23 mouse cellular contexts compared by ENCODE assay signal in genomic region chr5:137825030-137825429, GRCm38 (mm10). TPM values are rescaled to one million over a fixed set of nuclear protein-coding genes. Genes with fewer than 3 reads are reported as not detected.
A peak's percentile ranks its signal among the peaks of the same experiment; 100 is the strongest.
DNase-seq lines count a peak whose midpoint lies in the region; ATAC-seq lines count a peak whose summit lies in the region.
"Had no signal": no experiment of that assay in that cellular context is flagged by ENCODE, and none has a peak within 500 bp of the region (broad histone marks: within the 10 kb centered on the region; RNA-seq: fewer than 3 reads in every experiment).

No protein-coding gene starts in this region.

- H3K36me3 ChIP-seq in midbrain, embryonic 15.5 days (replicated peaks): no peaks in the 10 kb centered on the region
- H3K36me3 ChIP-seq: G1E; hindbrain, embryonic 10.5 days; kidney, embryonic 15.5 days; midbrain, embryonic 10.5 days had no signal

- peak; percentile 31 for DNase-seq in layer of hippocampus, adult 9-11 months
- no peak for DNase-seq in layer of hippocampus, adult 11-12 months (ENCODE audit: low spot score)
- peak; percentile 13 to 57 for DNase-seq in spleen, postnatal 4 days (ENCODE audit: low spot score in 2 of 2)
- DNase-seq in spleen, postnatal 10 days (ENCODE audit: low spot score in 2 of 2): no peak
- DNase-seq in cerebellum, adult 11 months: no peak
- DNase-seq in adrenal gland, postnatal 36 days: no peak
- DNase-seq: cerebellum, adult 8-10 months; cerebellum, postnatal 36 days; gastrocnemius, postnatal 36 days; kidney, adult 11 months; kidney, postnatal 36 days; lung, postnatal 10 days; right cerebral cortex, postnatal 14 days had no signal

- WGBS in midbrain, embryonic 15.5 days: 94% methylated on average over 3 of the region's 3 CpGs

- no peaks in the 10 kb centered on the region for H3K27me3 ChIP-seq in midbrain, embryonic 15.5 days (replicated peaks)
- H3K27me3 ChIP-seq: forebrain, embryonic 13.5 days; kidney, embryonic 15.5 days; Patski had no signal

- no peak overlapping the region for H3K9ac ChIP-seq in midbrain, embryonic 15.5 days
- H3K9ac ChIP-seq: forebrain, embryonic 13.5 days; kidney, embryonic 15.5 days had no signal

- H3K4me1 ChIP-seq in midbrain, embryonic 15.5 days: no peaks in the 10 kb centered on the region
- H3K4me1 ChIP-seq: forebrain, embryonic 13.5 days; kidney, embryonic 15.5 days; midbrain, embryonic 10.5 days had no signal

- no peak overlapping the region for H3K4me3 ChIP-seq in midbrain, embryonic 15.5 days
- H3K4me3 ChIP-seq: forebrain, embryonic 13.5 days; hindbrain, embryonic 10.5 days; kidney, embryonic 15.5 days; midbrain, embryonic 10.5 days had no signal

- peak; percentile 40 to 53; a peak in 1 of 4 replicates for ATAC-seq in hematopoietic stem cell, adult 5-6 weeks (replicated peaks in 1 of 2; ENCODE audit: insufficient read depth in 1 of 2, low FRiP score in 2 of 2, low TSS enrichment in 1 of 2, low read depth in 1 of 2, poor library complexity in 2 of 2, severe bottlenecking in 2 of 2)
- no peak for ATAC-seq in midbrain, embryonic 15.5 days (replicated peaks)
- ATAC-seq: forebrain, embryonic 13.5 days; Patski had no signal

- no peaks in the 10 kb centered on the region for H3K9me3 ChIP-seq in midbrain, embryonic 15.5 days
- H3K9me3 ChIP-seq: forebrain, embryonic 13.5 days; G1E; hindbrain, embryonic 10.5 days; kidney, embryonic 15.5 days; midbrain, embryonic 10.5 days had no signal

- no peak overlapping the region for H3K27ac ChIP-seq in midbrain, embryonic 15.5 days
- H3K27ac ChIP-seq: forebrain, embryonic 13.5 days; hindbrain, embryonic 10.5 days; kidney, embryonic 15.5 days; midbrain, embryonic 10.5 days had no signal

- no peak overlapping the region for H3K4me2 ChIP-seq in midbrain, embryonic 15.5 days
- H3K4me2 ChIP-seq: forebrain, embryonic 13.5 days; kidney, embryonic 15.5 days had no signal

RNA-seq across cellular contexts. Expression of gene Pilra, which starts 11.1 kb away (rescaled TPM):
- total RNA-seq in hematopoietic stem cell, adult 5-6 weeks (2017): 17.7 and 22.2 TPM in 2 replicates
- polyA plus RNA-seq in midbrain, embryonic 15.5 days (2015; fragmentation: Nextera tagmentation; extraction: Ambion mirVana): 0.17 TPM in 1 of 2 replicates, not detected in the other
- total RNA-seq in adrenal gland, postnatal 36 days (2021): 1 to 10 TPM; 2.4 to 3.9 TPM

RNA-seq across cellular contexts. Expression of gene Pilrb1, which starts 32.9 kb away (rescaled TPM):
- 6.0 and 12.3 TPM in 2 replicates for total RNA-seq in hematopoietic stem cell, adult 5-6 weeks (2017)
- polyA plus RNA-seq in midbrain, embryonic 15.5 days (2015; fragmentation: Nextera tagmentation; extraction: Ambion mirVana): not detected in 2 replicates
- 1 to 10 TPM; 1.3 to 1.5 TPM for total RNA-seq in adrenal gland, postnatal 36 days (2021)
- total RNA-seq: gastrocnemius, postnatal 36 days; left cerebral cortex, adult 18-20 months; left cerebral cortex, postnatal 36 days had no signal
- polyA plus RNA-seq: forebrain, embryonic 13.5 days; G1E; hindbrain, embryonic 10.5 days; midbrain, embryonic 10.5 days; Patski had no signal

RNA-seq across cellular contexts. Expression of gene Zcwpw1, which starts 37.4 kb away (rescaled TPM):
- 21.3 and 27.6 TPM in 2 replicates for total RNA-seq in hematopoietic stem cell, adult 5-6 weeks (2017)
- polyA plus RNA-seq in midbrain, embryonic 15.5 days (2015; fragmentation: Nextera tagmentation; extraction: Ambion mirVana): 10.5 and 11.9 TPM in 2 replicates
- 1 to 10 TPM; 2.3 to 3.0 TPM for total RNA-seq in adrenal gland, postnatal 36 days (2021)

RNA-seq across cellular contexts. Expression of gene Mepce, which starts 37.6 kb away (rescaled TPM):
- 30.4 and 31.8 TPM in 2 replicates for total RNA-seq in hematopoietic stem cell, adult 5-6 weeks (2017)
- 10.7 and 10.8 TPM in 2 replicates for polyA plus RNA-seq in midbrain, embryonic 15.5 days (2015; fragmentation: Nextera tagmentation; extraction: Ambion mirVana)
- 10 to 100 TPM; 52.0 to 56.4 TPM for total RNA-seq in adrenal gland, postnatal 36 days (2021)

RNA-seq across cellular contexts. Expression of gene Ppp1r35, which starts 46.4 kb away (rescaled TPM):
- 15.3 and 61.5 TPM in 2 replicates for total RNA-seq in hematopoietic stem cell, adult 5-6 weeks (2017)
- 37.3 and 45.0 TPM in 2 replicates for polyA plus RNA-seq in midbrain, embryonic 15.5 days (2015; fragmentation: Nextera tagmentation; extraction: Ambion mirVana)
- 10 to 100 TPM; 24.6 to 28.4 TPM for total RNA-seq in adrenal gland, postnatal 36 days (2021)

Comparison
In these comparisons a context has a peak if more than half of its experiments do, and no peak if none do; other contexts are left out.
1. DNase-seq: peak in layer of hippocampus, adult 9-11 months (single experiment) and spleen, postnatal 4 days (2 of 2); none in layer of hippocampus, adult 11-12 months (single experiment), spleen, postnatal 10 days (0 of 2), cerebellum, adult 11 months (single experiment) and adrenal gland, postnatal 36 days (0 of 2).